Mouse (Mus musculus): ENCODE measurements at regions not wholly inside any gene's neighbourhood (a gene's known extent, or its start where the extent isn't known, plus 50 kb on each side); places are given as distances from the start of the nearest gene placed in this dataset.
"Not testable (repeated sequence)": the region's sequence is repeated elsewhere in the genome, so short reads cannot be mapped to it uniquely, and the experiment has no call there.

DNA sequence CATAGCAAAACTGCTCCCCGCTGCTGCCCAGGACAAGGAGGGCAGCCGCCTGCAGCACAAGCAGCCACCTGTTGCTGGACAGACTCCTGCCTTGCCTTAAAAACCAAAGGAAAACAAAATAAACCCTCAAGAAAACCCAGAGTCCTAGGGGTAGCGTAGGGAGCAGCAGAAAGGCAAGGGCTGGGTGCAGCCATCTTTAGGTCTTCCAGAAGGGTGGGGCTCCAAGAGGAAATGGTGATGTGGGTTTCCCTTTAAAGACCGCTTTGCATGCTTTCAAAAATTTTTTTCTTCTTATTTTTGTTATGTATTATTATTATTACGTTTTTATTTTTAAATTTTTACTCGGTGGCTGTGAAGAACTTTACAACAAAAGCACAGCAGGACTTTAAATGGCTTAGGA lies 300.1 kb downstream of the Vrk1 start:
- DNase-seq = no peak

DNA sequence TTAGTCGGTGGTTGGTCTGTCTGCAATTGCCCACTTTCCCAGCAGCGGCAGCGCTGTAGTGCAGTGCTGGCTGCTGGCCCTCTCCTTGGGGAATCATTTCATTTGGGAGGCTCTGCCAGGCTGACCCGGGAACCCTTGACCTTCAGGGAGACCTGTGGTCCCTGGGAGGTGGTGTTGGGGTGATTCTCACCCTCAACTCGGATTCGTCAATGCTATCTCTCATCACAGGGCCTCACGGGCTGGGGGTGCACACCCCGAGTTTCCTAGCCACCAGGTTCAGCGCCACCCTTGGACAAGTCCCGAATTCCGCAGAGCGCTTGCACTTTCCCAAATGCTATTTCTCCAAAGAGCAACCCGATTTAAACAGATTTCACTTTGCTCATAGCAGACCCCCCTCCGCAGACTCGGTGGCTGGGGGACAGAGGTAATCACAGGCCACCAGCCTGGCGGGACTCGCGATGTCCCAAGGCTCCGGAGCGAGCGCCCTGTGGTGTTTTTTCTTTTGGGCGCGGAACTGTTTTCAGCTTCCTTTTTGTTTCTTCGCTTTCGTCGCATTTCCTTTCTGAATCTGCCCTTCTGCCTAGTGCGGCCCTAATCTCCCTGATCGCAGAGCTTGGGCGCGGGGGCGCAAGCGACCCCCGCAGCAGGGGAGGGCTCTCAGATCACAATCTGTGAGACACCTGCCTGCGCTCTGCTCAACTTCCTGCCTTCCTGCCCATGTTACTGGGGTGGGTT lies 300.7 kb downstream of the Vrk1 start:
- DNase-seq = no peak

DNA sequence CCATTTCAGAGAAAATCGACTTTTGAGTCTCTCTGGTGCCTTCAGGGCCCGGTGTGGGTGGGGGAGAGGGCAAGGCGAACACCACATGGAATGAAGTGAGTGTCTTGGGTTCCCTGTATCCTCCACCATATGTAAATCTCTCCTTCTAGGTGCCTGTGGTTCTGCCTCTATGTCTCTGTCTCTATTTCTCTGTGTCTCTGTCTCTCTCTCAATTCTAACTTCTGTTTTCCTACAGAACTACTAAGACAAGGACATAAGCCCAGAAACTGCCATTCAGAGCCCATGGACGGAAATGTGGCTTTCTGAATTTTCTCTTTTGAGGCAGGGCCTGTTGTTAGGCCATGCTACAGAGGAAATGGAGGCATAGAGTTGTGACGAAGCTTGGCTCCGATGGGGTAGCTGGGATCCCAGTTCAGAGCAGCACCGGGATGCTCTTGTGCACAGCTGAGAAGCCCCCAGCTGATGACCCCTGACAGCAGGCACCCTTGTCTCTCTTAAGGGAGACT lies 301.3 kb downstream of the Vrk1 start:
- DNase-seq = no peak

DNA sequence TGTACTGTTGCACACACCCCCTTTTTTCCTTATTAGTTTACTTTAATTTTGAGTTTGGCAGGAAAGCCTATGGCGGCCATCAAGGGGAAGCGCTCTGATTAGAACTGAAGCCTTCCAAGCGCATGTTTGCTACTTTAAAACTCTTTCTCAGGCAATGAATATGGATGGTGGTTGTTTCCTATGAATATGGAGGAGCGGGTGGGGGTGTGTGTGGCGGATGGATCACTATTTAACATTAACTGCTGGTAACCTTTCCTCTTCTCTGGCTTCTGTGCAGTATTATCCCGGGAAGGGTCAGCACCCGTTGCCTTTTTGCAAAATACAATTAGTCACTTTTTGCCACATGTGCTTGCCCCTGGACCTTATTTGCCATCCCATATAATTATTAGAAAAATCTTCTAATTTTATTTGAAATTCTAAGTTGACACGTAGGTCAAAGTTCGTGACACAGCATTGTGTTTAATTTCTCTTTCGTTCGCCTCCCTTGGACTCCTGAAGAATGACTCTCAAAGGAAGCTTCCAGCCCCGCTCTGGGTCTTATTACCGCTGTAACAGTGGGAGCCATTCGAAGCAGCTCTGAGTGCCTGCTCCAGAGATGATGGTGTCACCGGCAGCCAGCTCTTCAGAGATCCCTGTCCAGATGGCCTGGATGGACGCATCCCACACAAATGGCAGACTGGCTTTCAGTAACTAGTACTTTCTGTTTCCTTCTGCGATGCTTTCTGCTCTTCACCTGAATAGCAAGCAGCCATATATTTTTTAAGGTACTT lies 302.0 kb downstream of the Vrk1 start:
- no peak for DNase-seq

DNA sequence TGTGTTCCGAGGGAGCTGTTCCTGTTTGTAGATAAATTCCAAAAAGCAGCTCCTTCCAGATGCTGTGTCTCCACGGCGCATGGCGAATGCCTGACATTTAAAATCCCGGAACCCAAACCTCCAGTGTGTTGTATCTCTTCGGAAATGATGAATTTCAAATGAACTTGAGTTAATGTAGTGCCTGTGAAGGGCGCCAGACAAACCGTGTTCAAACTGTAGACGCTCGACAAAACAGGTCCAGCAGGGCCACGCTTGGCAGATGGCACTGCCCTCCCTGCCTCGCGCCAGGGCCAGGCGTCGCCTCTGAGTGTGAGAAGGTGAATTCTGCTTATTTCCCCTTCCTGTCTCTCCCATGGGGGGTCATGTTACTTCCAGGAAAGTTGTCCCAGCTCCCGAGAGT lies 307.7 kb downstream of the Vrk1 start:
- no peak for DNase-seq

DNA sequence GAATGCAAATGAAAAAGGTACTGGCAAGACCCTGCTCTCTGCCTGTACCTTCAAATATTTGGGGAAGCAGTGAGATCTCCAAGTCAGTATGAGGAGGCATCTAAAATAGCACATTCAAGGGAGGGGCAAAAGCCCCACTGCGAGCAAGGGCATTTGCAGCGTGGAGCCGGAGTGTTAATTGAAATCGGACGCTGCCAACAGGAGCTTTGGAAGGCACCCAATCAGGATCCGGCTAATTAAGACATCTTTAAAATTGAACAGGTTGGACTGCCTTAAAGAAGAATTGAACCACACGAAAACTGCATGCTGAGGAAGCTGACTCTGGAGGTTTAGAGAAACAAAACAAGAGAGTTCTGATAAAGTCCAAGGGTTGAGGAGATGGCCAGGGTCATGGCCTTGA lies 311.5 kb downstream of the Vrk1 start:
- DNase-seq = no peak

DNA sequence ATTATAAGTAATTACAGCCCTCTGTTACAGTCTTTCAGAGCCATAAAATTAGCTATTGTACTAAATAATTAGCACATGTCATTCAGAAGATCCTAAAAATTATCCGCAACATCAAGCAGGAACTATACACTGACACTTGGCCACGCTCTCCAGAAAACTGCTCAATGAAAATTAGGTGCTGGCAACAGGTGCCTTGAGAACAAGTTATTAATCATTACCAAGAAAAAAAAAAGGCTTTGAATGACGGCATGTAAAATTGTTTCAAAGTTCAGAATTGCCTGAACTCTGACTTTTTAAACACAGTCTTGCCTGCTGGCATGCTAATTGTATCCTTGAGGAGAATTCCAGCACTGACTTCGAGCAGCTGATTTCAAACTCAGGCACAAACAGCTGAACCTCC lies 316.6 kb downstream of the Vrk1 start:
- DNase-seq = no peak

DNA sequence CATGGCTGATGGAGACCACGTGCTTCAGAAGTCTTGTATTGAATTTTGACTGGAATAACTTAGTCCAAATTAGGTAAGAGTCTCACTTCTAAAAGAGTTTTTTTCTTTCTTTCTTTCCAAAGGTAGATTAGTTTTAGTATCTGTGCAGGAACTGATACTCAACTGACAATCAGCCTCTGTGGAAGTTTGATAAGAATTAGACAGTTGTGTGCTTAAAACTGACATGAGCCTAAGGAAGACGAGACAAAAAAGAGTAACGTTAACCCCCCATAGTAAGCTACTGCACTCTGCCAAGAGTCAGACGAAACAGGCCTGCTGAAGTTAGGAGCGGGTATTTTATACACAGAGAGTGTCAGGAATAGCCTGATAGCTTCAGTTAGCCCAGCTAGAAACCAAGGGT lies 317.3 kb downstream of the Vrk1 start:
- no peak for DNase-seq

DNA sequence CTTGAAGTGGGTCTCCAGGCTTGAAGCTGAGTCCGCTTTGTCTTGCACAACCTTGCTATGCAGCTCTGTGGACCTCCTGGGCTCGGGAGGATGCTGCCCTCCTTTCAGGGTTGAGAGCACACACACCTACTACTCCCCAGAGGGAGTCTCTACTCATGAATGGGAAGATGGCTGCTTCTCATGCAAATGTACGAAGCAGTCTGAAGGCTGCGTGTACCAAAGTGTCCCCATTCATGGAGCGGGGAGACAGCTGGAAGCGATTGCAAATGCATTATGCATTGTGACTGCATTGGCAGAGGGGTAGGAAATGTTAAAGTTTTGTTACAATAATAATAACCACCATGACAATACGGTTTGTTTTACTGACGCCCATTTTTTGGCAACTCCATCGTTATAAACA lies 347.8 kb downstream of the Vrk1 start:
- no peak for DNase-seq

DNA sequence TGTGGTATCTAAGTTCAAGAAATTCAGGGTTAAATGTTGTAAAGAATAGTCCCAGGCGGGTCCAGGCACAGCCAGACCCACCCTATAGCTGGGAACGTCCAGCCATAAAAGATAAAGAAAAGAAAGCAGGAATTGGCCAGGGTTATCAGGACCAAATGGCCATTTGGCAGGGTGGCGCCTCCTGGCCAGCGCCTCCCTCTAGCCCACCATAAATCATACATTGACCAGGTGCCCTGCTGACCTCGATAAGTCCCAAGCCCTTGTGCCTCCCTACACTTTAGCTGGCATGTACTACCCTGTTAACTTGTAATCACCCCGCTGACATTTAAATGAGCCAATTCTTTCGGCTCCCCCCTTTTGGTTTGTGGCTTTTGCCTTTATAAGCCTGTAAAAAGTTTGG lies 351.6 kb downstream of the Vrk1 start:
- not testable (repeated sequence) for DNase-seq

DNA sequence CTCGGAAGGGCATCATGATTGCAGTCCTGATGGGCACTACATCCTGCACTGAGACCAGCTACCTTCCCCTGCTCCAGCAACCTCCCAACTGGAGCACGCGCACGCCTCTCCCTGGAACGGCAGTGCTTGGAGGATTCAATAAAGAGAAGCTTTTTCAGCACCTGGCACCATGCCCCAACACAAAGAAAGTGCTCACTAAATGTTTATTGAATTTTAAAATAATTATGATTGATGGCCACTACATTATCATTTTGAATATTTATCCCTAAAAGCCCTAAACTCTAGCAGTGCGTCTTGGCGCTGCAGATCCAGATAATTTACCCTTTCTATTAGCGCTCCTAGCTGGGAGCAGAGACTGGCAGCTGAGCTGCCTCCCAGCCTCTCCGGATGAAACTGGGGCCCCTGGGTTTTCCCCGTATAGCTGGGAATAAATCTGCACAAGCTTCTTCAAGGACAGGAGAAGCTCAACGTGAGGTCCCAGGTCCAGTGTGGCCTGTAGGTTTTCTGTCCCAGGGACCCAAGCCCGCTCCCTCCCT lies 364.9 kb downstream of the Vrk1 start:
- DNase-seq = no peak

DNA sequence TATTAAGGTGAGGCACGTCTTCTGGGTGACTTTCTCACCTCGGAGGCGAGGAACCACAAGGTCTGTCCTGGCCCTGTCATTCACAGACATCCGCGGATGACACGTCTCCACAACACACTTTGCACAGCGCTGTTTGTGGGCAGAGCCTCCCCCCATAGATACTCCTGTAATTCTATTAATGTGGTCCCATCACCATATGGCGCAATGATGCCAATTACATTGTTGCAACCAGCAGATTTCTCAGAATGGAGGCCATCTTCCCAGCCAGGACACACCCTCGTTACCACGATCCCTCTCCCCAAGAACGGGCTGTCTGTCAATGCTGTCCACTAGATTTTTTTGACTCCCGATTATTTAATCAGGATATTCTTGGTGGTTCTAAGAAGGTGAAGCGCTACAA lies 365.9 kb downstream of the Vrk1 start:
- DNase-seq = no peak

DNA sequence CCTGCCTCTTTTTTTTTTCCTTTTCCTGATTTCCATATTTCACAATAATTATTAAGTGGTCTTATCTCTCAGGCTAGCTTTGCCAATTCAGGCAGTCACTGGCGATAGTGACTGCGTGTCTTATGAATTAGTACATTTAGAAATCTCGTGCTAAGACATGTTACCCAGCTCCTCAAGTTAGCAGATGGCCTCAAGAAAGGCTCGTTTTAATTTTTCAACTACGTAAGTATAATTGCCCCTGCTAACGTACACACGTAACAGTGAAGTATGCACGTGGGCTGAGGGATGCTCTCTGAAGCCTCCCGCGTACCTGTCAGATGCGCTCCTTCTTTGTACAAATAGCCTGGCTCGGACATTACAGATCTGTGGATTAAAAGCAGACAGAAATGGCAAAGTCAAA lies 366.8 kb downstream of the Vrk1 start:
- no peak for DNase-seq

DNA sequence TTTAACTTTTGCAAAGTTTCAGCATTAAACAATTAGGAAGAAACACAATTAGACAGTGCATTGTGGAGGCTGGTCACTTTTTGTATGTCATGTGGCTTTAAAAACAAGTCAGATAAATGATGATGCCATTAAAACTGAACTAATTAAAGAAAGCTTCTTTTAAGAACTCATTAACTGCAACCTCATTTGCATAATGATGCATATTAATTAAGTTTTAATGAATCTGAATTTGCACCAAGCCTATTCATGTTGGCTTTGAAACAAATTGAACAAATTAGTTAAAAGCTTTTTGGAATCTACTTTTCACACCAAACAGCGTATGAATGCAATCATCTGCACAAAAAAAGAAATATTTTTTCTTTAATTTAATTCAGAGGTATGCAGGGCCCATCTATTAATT lies 367.3 kb downstream of the Vrk1 start:
- DNase-seq = no peak

DNA sequence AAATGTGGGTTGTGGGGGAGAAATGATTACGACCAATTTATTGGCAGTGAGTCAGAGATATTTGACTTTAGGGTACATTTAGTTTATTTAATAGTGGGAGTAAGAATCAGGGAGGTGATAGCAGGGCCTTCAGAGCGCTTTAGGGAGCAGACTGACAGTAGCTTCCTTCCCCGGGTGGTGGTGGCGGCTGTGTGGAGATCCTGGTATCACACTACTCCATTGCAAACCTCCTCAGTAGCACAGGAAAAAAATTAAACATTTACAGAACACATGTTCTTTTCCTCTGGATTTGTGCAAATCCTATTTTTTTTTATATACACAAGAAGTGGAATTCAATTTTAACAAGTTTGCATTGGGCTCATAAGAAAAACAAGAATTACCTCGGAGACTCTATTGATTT lies 367.7 kb downstream of the Vrk1 start:
- DNase-seq = no peak

DNA sequence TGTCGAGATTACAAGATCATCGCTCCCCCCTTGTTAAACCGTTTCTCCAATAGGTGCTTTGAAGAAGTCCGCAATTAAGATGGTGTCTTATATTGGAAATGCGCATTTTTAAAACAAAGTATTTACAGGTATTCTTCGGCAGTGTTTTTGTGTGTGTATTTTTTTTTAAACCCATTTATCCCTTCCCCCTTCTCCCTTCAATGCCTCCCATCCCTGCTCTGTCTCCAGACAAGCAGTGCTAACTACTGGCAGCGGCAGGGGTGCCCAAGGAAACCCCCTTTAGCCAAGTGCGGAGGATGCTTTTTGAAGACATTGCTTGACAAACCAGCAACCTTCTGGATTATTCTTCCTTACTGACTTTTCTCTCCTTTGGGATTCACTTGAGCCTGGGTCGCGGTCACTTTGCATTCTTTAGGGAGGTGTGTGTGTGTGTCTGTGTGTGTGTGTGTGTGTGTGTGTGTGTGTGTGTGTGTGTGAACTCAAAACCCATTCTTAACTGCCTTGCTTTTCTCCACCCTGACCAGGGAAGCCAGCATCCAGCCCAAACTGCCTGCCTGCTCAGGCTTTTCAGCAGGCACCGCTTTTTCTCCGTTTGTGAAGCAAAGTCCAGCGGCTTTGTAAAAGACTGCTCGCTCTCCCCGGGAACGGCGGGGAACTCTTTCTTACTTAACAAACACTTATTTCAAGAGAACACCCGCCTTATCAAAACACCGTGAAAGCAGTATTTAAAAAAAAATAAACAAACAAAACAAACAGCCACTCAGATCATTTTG lies 368.5 kb downstream of the Vrk1 start:
- DNase-seq = no peak

DNA sequence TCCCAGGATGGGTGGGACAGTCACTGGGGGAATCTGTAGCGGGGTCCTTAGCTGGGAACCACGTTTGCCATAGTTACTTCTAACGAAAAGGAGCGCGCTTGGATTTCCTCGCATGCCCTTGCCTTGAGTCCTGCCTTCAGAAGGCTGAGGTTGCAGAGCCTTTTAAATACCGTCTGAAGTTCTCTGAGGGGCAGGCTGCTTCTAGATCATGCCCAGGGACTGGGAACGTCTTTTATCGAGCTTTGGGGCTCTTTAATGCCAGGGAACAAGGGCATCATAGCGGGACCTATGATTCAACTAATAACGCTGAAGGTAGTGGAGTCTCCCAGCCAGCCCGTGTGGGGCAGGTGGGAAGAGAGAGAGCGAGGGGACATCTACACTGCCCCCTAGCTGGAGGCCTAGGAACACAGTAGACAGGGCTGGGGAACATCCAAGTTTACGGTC lies 369.1 kb downstream of the Vrk1 start:
- peak; percentile 10 for DNase-seq

DNA sequence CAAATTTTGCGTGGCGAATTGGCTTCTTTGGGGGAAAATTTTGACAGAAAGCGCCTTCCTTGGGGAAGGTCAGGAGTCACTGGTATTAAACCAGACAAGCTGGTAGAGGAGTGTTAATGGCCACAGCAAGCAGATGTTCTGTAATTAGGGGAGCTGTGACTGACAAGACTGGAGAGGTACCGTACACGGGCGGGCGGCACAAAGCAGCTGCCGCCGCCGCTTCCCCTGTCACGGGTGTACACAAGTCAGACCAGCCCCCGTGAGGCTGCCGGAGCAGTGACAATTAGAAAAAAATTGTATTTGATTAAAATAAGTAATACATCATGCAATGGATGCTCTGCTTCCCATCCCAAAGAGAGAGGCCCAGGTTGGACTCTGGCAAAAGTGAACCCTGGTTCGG lies 369.8 kb downstream of the Vrk1 start:
- no peak for DNase-seq

DNA sequence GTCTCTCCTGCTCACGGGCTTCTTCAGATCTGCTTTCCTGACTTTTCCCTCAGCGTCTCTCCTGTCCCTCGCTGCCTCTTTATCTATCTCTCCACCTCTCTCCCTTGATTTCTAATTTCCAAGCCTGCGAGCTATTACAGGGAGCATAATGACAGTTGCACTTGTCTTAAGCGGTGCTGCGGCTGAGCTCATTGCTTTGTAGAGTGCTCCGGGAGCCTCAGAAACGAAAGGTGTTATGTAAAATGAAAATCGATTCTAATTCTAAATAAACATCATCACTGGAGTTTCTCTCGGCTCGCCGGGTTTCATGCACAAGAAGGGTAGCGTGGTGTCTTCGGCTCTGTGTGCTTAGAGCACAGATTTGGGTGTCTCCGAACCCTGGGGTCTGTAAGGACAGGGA lies 371.8 kb downstream of the Vrk1 start:
- no peak for DNase-seq

DNA sequence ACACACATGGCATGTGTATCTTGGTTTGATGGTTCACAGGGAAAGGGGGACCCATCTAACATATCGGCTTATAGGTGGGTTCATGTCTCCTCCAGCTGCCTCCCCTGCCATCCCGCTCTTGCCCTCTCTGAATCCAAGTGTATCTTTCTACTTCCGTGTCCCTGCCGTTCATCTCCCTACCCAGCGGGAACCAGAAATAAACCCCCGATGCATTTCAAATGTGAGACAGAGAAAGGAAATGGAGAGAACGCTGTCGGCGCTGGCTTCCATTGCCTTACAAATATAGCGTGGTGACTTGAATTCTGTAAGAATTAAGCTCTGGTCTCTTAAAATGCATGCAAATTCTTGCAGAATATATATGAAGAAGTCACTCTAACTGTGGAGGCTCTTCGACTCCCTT lies 379.2 kb downstream of the Vrk1 start:
- DNase-seq = no peak

DNA sequence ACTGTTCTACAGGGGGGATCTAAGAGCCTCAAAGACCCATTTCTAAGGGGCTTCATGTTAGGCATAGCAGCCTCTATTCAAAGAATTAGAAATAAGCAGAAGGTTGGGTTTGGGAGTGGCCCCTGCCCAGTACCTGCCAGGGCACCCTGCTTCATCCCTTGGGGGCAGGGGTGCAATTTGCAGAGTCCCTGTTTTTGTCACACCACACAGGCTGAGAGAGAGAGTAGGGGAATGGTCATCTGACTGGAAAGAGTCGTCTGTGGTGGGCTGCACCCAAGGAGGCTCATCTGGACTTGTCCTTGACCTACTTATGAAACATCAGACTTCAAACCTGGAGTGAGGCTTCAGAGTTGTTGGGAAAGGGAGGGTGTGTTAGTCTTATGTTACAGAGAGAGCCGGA lies 382.3 kb downstream of the Vrk1 start:
- no peak for DNase-seq

DNA sequence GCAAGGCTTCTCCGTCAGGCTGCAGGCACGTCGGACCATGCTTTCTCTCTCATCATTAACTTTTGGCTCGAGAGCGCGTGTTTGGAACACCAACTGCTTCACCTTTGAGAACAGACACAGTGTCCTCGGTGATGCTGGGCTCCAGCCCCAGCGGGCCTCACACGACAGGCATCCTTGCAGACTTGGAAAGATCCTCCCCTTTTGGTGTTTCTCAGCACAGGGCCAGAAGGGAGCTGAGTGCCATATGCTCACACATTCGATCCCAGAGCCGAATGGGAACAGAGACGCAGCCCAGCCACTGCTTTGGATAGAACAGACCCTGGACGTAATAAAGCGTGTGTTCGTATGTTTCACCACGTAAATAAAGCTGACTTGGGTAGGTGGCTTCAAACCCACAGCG lies 389.1 kb downstream of the Vrk1 start:
- DNase-seq = peak; percentile 13

DNA sequence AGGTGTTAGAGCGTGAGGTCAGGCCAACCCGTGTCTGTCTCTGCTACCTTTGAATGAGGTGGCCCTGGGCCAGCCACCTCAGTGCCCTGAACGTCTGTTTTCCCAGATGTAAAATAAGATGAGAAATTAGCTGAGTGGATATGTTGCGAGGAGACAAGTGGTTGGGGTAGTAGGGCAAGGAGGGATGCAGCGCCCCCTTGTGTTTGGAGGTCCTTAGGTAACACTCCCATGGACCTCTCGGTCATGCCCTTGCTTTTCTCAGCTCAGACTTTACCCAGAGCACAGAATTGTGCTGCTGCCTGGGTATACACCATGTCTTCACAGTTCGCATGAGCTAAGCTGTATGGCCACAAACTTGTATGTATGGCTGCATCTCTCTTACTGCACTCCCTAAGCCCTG lies 401.0 kb downstream of the Vrk1 start:
- no peak for DNase-seq

Data from cerebellum, adult 8-10 months (tissue).